Mouse (Mus musculus) testis, adult 2 months (tissue): ENCODE results near the gene Ighmbp2.

Source experiments
- CTCF ChIP-seq: fragments of 200-500 bp; IDR thresholded peaks from 2 replicates; pipeline ENCODE4 v1.5.1; 2012; ENCODE audit warnings: low read depth, mild to moderate bottlenecking, inconsistent platforms, low read length, moderate library complexity; ENCODE audit not compliant: control insufficient read depth, insufficient read depth, insufficient replicate concordance
- POLR2A ChIP-seq: fragments of 200-500 bp; IDR thresholded peaks from 2 replicates; pipeline ENCODE4 v1.6.1; 2012; ENCODE audit warnings: low read depth, mild to moderate bottlenecking, inconsistent platforms, low read length, moderate library complexity; ENCODE audit not compliant: control insufficient read depth

DNA sequence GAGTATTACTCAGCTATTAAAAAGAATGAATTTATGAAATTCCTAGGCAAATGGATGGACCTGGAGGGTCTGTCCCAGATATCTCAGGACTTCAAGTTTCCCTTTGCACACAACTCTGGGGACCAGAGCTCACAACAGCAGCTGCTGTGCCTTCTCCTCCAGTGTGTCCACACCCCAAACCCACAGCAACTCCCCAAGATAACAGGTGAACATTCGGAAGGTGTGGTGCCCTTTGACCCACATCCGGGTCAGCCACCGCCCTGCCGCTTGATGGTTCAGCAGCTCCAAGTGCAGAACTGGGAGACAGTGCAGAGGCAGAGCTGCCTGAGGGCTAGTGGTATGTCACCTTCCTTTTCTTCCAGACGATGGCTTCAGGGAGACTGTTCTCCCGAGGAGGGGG, 12.4 kb upstream of the Ighmbp2 start:
- no peak for TF ChIP-seq CTCF
- no peak for TF ChIP-seq POLR2A
